Mouse (Mus musculus): Measurements from ENCODE around the gene Tnfrsf22. TPM values are rescaled to one million over a fixed set of nuclear protein-coding genes. Genes with fewer than 3 reads are reported as not detected.
"Not testable (repeated sequence)": the region's sequence is repeated elsewhere in the genome, so short reads cannot be mapped to it uniquely, and the experiment has no call there.

Tnfrsf22 gene
- polyA plus RNA-seq, 1 experiment from 2014 or later = 9.1 TPM

DNA sequence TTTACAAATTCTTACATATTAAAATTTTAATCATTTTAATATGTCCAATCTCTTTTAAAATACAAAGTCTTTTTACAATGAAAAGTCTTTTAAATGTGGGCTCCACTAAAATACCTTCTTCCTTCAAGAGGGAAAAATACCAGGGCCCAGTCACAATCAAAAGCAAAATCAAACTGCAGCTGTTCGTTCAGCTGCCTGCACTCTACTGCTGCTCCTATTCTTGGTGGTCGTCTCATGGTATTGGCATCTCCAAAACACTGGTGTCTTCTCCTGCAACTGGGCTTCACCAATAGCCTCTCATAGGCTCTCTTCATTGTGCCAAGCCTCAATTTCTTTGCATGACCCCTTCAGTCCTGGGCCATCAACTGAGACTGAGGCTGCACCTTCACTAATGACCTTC, 14.0 kb upstream of the Tnfrsf22 start:
- Histone ChIP-seq H3K27me3 (replicated peaks; ENCODE audit: control insufficient read depth, insufficient read depth, low read length) (no peaks in the 10 kb centered on the region), H3K9ac (ENCODE audit: low read length) (no peak overlapping the region), H3K4me1 (replicated peaks; ENCODE audit: control insufficient read depth, insufficient read depth, low read length) (no peaks in the 10 kb centered on the region), H3K4me2 (ENCODE audit: low read length) (no peak overlapping the region), H3K27ac (ENCODE audit: low read depth) (no peak overlapping the region), H3K4me3 (ENCODE audit: low read depth, low read length) (no peak overlapping the region), H3K36me3 (ENCODE audit: control insufficient read depth, insufficient read depth, low read length) (no peaks in the 10 kb centered on the region), H3K9me3 (ENCODE audit: control insufficient read depth, low read length) (no peaks in the 10 kb centered on the region)
- DNase-seq (ENCODE audit: low spot score) = no peak
- 73% methylated on average over 2 of the region's 2 CpGs for WGBS
- ATAC-seq (replicated peaks; ENCODE audit: low FRiP score, low TSS enrichment, low read depth) = no peak

GRCm38 (mm10) chr7:143660797-143661196, 11.3 kb upstream of the Tnfrsf22 start:
- no peak for ATAC-seq (replicated peaks; ENCODE audit: low FRiP score, low TSS enrichment, low read depth)
- Histone ChIP-seq H3K4me2 (ENCODE audit: low read length) (no peak overlapping the region), H3K9me3 (ENCODE audit: control insufficient read depth, low read length) (no peaks in the 10 kb centered on the region), H3K36me3 (ENCODE audit: control insufficient read depth, insufficient read depth, low read length) (no peaks in the 10 kb centered on the region), H3K4me1 (replicated peaks; ENCODE audit: control insufficient read depth, insufficient read depth, low read length) (no peaks in the 10 kb centered on the region), H3K27me3 (replicated peaks; ENCODE audit: control insufficient read depth, insufficient read depth, low read length) (no peaks in the 10 kb centered on the region), H3K4me3 (ENCODE audit: low read depth, low read length) (no peak overlapping the region), H3K27ac (ENCODE audit: low read depth) (no peak overlapping the region), H3K9ac (ENCODE audit: low read length) (no peak overlapping the region)
- no peak for DNase-seq (ENCODE audit: low spot score)

DNA sequence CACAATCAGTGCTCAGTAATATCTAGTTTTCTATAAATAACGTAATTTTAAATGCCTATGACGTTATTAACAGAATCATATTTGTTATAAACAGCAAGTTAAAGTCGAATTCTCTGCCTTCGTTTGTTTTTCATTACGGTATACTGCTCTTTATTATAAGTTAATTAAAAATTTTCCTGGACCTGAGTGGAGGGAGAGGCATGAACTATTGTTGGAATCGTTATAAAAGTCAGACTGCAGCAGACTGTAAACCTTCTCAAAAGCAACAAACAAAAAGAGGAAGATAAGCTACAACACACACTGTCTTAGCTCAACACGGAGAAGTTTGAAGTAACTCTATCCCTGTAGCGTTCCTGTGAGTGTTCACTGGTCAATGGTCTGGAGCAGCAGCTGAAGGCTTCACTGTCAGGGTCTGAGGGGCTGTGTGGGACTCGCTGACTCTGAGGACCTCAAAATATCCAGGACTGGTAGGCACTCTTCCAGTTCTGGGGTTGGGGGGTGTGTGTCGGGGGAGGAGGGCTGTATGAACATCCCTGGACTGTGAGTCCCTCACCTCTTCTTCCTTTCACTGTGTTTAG, 397 bp upstream of the Tnfrsf22 start:
- Histone ChIP-seq H3K4me2 (ENCODE audit: low read length) (peak overlapping the region; percentile 83), H3K4me3 (ENCODE audit: low read depth, low read length) (peak overlapping the region; percentile 74; the same call in 1 of the 2 replicates)
- not testable (repeated sequence) for H3K27me3 ChIP-seq (replicated peaks; ENCODE audit: control insufficient read depth, insufficient read depth, low read length); H3K4me1 ChIP-seq (replicated peaks; ENCODE audit: control insufficient read depth, insufficient read depth, low read length); H3K27ac ChIP-seq (ENCODE audit: low read depth); H3K9ac ChIP-seq (ENCODE audit: low read length); H3K36me3 ChIP-seq (ENCODE audit: control insufficient read depth, insufficient read depth, low read length); H3K9me3 ChIP-seq (ENCODE audit: control insufficient read depth, low read length); DNase-seq (ENCODE audit: low spot score)
- peak; percentile 12; the same call in 1 of the 2 replicates for ATAC-seq (replicated peaks; ENCODE audit: low FRiP score, low TSS enrichment, low read depth)
- 55% methylated on average over 10 of the region's 10 CpGs for WGBS

DNA sequence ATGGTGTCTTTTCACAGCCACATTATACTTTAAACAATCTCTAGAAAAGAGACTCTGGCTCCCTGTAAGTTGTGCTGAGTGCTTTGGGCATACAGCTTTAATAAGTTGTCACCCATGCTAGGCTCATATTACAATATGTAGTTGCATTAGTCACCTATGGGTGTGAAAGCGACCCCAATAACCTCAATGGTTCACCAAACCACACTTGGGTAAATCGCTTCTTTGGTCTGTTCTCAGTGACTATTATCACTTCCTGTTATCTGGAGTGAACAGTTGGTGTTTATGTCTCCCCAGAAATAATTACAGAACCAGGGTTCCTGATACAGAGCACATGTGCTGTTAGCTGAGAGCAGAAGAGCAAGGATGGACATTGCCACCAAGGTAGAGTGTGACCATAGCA, 5.5 kb downstream of the Tnfrsf22 start:
- WGBS = 87% methylated on average over 2 of the region's 2 CpGs
- ATAC-seq (replicated peaks; ENCODE audit: low FRiP score, low TSS enrichment, low read depth) = not testable (repeated sequence)

DNA sequence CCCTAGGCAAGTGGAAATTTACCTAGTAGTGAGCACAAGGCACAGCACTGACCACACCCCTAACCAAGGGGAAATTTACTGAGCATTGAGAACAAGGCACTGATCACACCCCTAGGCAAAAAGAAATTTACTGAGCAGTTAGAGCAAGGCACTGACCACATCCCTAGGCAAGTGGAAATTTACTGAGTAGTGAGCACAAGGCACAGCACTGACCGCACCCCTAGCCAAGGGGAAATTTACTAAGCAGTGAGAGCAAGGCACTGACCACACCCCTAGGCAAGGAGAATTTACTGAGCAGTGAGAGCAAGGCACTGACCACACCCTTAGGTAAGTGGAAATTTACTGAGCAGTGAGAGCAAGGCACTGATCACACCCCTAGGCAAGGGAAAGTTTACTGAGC, 12.8 kb downstream of the Tnfrsf22 start:
- Histone ChIP-seq H3K36me3 (ENCODE audit: control insufficient read depth, insufficient read depth, low read length) (no peaks in the 10 kb centered on the region), H3K27ac (ENCODE audit: low read depth) (no peak overlapping the region), H3K4me1 (replicated peaks; ENCODE audit: control insufficient read depth, insufficient read depth, low read length) (no peaks in the 10 kb centered on the region), H3K4me3 (ENCODE audit: low read depth, low read length) (no peak overlapping the region), H3K9ac (ENCODE audit: low read length) (no peak overlapping the region), H3K9me3 (ENCODE audit: control insufficient read depth, low read length) (no peaks in the 10 kb centered on the region), H3K27me3 (replicated peaks; ENCODE audit: control insufficient read depth, insufficient read depth, low read length) (no peaks in the 10 kb centered on the region), H3K4me2 (ENCODE audit: low read length) (no peak overlapping the region)
- ATAC-seq (replicated peaks; ENCODE audit: low FRiP score, low TSS enrichment, low read depth) (no peak), DNase-seq (ENCODE audit: low spot score) (no peak)
- 92% methylated on average over 1 of the region's 1 CpGs for WGBS

More for the DNA sequence above, 5.5 kb downstream of the Tnfrsf22 start:
- H3K4me1 ChIP-seq (replicated peaks; ENCODE audit: control insufficient read depth, insufficient read depth, low read length); H3K27me3 ChIP-seq (replicated peaks; ENCODE audit: control insufficient read depth, insufficient read depth, low read length); H3K9me3 ChIP-seq (ENCODE audit: control insufficient read depth, low read length); H3K36me3 ChIP-seq (ENCODE audit: control insufficient read depth, insufficient read depth, low read length); H3K27ac ChIP-seq (ENCODE audit: low read depth); H3K4me2 ChIP-seq (ENCODE audit: low read length); H3K4me3 ChIP-seq (ENCODE audit: low read depth, low read length); H3K9ac ChIP-seq (ENCODE audit: low read length); DNase-seq (ENCODE audit: low spot score): not testable (repeated sequence)

DNA sequence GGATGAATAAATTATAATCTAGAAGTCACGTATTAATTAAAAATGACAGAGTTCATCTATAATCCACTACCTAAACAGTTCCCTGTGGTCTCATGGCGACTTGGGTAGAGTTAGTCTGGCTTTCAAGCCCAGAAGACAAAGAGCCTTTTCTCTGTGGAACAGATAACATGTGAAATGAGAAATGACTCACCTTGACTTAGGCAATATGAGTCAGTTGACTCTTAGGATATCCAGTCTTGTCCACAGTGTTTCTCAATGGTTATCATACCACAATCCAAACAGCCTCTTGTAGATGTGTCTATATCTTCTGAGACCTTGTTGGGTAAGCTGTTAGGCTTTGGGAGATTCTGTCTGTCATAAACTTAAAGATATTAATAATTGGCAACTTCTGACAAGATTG, 18.0 kb downstream of the Tnfrsf22 start:
- H3K9ac ChIP-seq (ENCODE audit: low read length) = no peak overlapping the region
- no peak overlapping the region for H3K4me2 ChIP-seq (ENCODE audit: low read length)
- ATAC-seq (replicated peaks; ENCODE audit: low FRiP score, low TSS enrichment, low read depth) (no peak), DNase-seq (ENCODE audit: low spot score) (no peak)
- H3K27ac ChIP-seq (ENCODE audit: low read depth) = no peak overlapping the region
- H3K4me1 ChIP-seq (replicated peaks; ENCODE audit: control insufficient read depth, insufficient read depth, low read length) = no peaks in the 10 kb centered on the region
- no peaks in the 10 kb centered on the region for H3K9me3 ChIP-seq (ENCODE audit: control insufficient read depth, low read length)
- 58% methylated on average over 2 of the region's 2 CpGs for WGBS
- H3K4me3 ChIP-seq (ENCODE audit: low read depth, low read length) = no peak overlapping the region
- H3K27me3 ChIP-seq (replicated peaks; ENCODE audit: control insufficient read depth, insufficient read depth, low read length) = no peaks in the 10 kb centered on the region
- H3K36me3 ChIP-seq (ENCODE audit: control insufficient read depth, insufficient read depth, low read length) = no peaks in the 10 kb centered on the region

DNA sequence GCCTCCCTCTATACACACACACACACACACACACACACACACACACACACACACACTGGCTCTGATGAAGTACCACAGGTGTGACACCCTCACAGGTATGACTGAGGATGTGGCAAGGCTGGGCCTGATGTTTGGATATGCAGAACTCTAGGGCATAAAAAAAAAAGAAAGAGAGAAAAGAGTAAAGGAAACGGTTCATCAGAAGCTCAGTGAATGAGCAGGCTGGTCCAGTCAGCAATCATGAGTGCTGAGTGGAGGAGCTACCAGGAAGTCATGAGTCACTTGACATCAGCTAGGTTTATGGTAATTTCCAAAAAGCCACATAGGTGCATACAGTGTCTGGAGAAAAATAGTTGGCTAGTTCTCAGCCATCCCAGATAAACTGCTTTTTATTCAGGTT, 20.0 kb downstream of the Tnfrsf22 start:
- ATAC-seq (replicated peaks; ENCODE audit: low FRiP score, low TSS enrichment, low read depth) = no peak
- 20% methylated on average over 1 of the region's 1 CpGs for WGBS

GRCm38 (mm10) chr7:143628540-143628939, 20.9 kb downstream of the Tnfrsf22 start, which contains the start of gene Tnfrsf26:
TSS of gene Tnfrsf26 (minus strand) at chr7:143628722.
- Histone ChIP-seq H3K9ac (ENCODE audit: low read length) (no peak within 1 kb of the TSS), H3K27ac (ENCODE audit: low read depth) (no peak within 1 kb of the TSS), H3K4me2 (ENCODE audit: low read length) (no peak within 1 kb of the TSS), H3K4me3 (ENCODE audit: low read depth, low read length) (no peak within 1 kb of the TSS), H3K4me1 (replicated peaks; ENCODE audit: control insufficient read depth, insufficient read depth, low read length) (no peaks in the 10 kb centered on the region), H3K36me3 (ENCODE audit: control insufficient read depth, insufficient read depth, low read length) (no peaks in the 10 kb centered on the region), H3K9me3 (ENCODE audit: control insufficient read depth, low read length) (no peaks in the 10 kb centered on the region), H3K27me3 (replicated peaks; ENCODE audit: control insufficient read depth, insufficient read depth, low read length) (no peaks in the 10 kb centered on the region)
- no peak for ATAC-seq (replicated peaks; ENCODE audit: low FRiP score, low TSS enrichment, low read depth)
- no peak for DNase-seq (ENCODE audit: low spot score)
- WGBS = 86% methylated on average over 1 of the region's 1 CpGs

More for the DNA sequence above, 20.0 kb downstream of the Tnfrsf22 start:
- H3K4me2 ChIP-seq (ENCODE audit: low read length) = no peak overlapping the region
- no peak overlapping the region for H3K4me3 ChIP-seq (ENCODE audit: low read depth, low read length)
- DNase-seq (ENCODE audit: low spot score) = no peak
- H3K27me3 ChIP-seq (replicated peaks; ENCODE audit: control insufficient read depth, insufficient read depth, low read length) = no peaks in the 10 kb centered on the region
- no peak overlapping the region for H3K27ac ChIP-seq (ENCODE audit: low read depth)
- no peaks in the 10 kb centered on the region for H3K36me3 ChIP-seq (ENCODE audit: control insufficient read depth, insufficient read depth, low read length)
- H3K4me1 ChIP-seq (replicated peaks; ENCODE audit: control insufficient read depth, insufficient read depth, low read length) = no peaks in the 10 kb centered on the region
- H3K9me3 ChIP-seq (ENCODE audit: control insufficient read depth, low read length) = no peaks in the 10 kb centered on the region
- no peak overlapping the region for H3K9ac ChIP-seq (ENCODE audit: low read length)

GRCm38 (mm10) chr7:143627555-143628286, 21.7 kb downstream of the Tnfrsf22 start:
- no peaks in the 10 kb centered on the region for H3K9me3 ChIP-seq (ENCODE audit: control insufficient read depth, low read length)
- no peak for DNase-seq (ENCODE audit: low spot score)
- WGBS = 61% methylated on average over 10 of the region's 10 CpGs
- no peak for ATAC-seq (replicated peaks; ENCODE audit: low FRiP score, low TSS enrichment, low read depth)
- H3K4me1 ChIP-seq (replicated peaks; ENCODE audit: control insufficient read depth, insufficient read depth, low read length) = no peaks in the 10 kb centered on the region
- no peak overlapping the region for H3K27ac ChIP-seq (ENCODE audit: low read depth)
- H3K9ac ChIP-seq (ENCODE audit: low read length) = no peak overlapping the region
- H3K4me3 ChIP-seq (ENCODE audit: low read depth, low read length) = no peak overlapping the region
- no peaks in the 10 kb centered on the region for H3K27me3 ChIP-seq (replicated peaks; ENCODE audit: control insufficient read depth, insufficient read depth, low read length)
- no peaks in the 10 kb centered on the region for H3K36me3 ChIP-seq (ENCODE audit: control insufficient read depth, insufficient read depth, low read length)
- no peak overlapping the region for H3K4me2 ChIP-seq (ENCODE audit: low read length)

All from intestine, embryonic 14.5 days (tissue).